Mouse (Mus musculus): ENCODE data around the gene Ctnna2. TPM values are rescaled to one million over a fixed set of nuclear protein-coding genes. Genes with fewer than 3 reads are reported as not detected.

Gene Ctnna2
- total RNA-seq, 1 experiment, result 0.22 TPM

GRCm38 (mm10) chr6:77724042-77724951 lies 255.2 kb downstream of the Ctnna2 start:
- H3K9ac ChIP-seq (ENCODE audit: insufficient read depth, low read depth, low read length, poor library complexity, severe bottlenecking), result no peak overlapping the region
- in situ Hi-C loops (cut with MboI; ENCODE audit: low sequenced_read_pairs in 2 of 2, unreplicated experiment in 2 of 2), result no loop called here

GRCm38 (mm10) chr6:77694093-77694492 lies 285.4 kb downstream of the Ctnna2 start:
- Histone ChIP-seq H3K4me3 (ENCODE audit: insufficient read depth in 1 of 2, low read depth in 1 of 2, low read length in 2 of 2, poor library complexity in 1 of 2, severe bottlenecking in 1 of 2) (no peak overlapping the region), H3K9me3 (ENCODE audit: control insufficient read depth, insufficient read depth, low read depth, low read length) (no peaks in the 10 kb centered on the region), H3K27ac (ENCODE audit: insufficient read depth, low read depth, low read length, poor library complexity, severe bottlenecking) (no peak overlapping the region), H3K36me3 (ENCODE audit: control insufficient read depth, insufficient read depth, low read length, poor library complexity, severe bottlenecking) (no peaks in the 10 kb centered on the region), H3K9ac (ENCODE audit: insufficient read depth, low read depth, low read length, poor library complexity, severe bottlenecking) (no peak overlapping the region), H3K4me1 (ENCODE audit: control insufficient read depth in 2 of 2, insufficient read depth in 2 of 2, low read length in 2 of 2, poor library complexity in 1 of 2) (no peaks in the 10 kb centered on the region)
- no peak for TF ChIP-seq ZC3H11A (IDR thresholded peaks at IDR 0.05; ENCODE audit: borderline replicate concordance, low read depth, low read length)
- TF ChIP-seq CHD2 (IDR thresholded peaks at IDR 0.05; ENCODE audit: low read depth, low read length), result no peak
- no peak for TF ChIP-seq HCFC1 (IDR thresholded peaks at IDR 0.05; ENCODE audit: borderline replicate concordance, insufficient read depth, low read length)
- no peak for TF ChIP-seq MAFK (IDR thresholded peaks at IDR 0.05; ENCODE audit: insufficient read depth, low read depth, low read length)
- no peak for TF ChIP-seq ZNF384 (IDR thresholded peaks at IDR 0.05; ENCODE audit: low read depth, low read length)
- no peak for DNase-seq (ENCODE audit: low read depth, low spot score)
- in situ Hi-C loops (cut with MboI; ENCODE audit: low sequenced_read_pairs in 2 of 2, unreplicated experiment in 2 of 2), result no loop called here

More at GRCm38 (mm10) chr6:77724042-77724951, 255.2 kb downstream of the Ctnna2 start:
- Histone ChIP-seq H3K4me1 (ENCODE audit: control insufficient read depth in 2 of 2, insufficient read depth in 2 of 2, low read length in 2 of 2, poor library complexity in 1 of 2) (no peaks in the 10 kb centered on the region), H3K27ac (ENCODE audit: insufficient read depth, low read depth, low read length, poor library complexity, severe bottlenecking) (no peak overlapping the region), H3K9me3 (ENCODE audit: control insufficient read depth, insufficient read depth, low read depth, low read length) (no peaks in the 10 kb centered on the region), H3K36me3 (ENCODE audit: control insufficient read depth, insufficient read depth, low read length, poor library complexity, severe bottlenecking) (no peaks in the 10 kb centered on the region), H3K4me3 (ENCODE audit: insufficient read depth in 1 of 2, low read depth in 1 of 2, low read length in 2 of 2, poor library complexity in 1 of 2, severe bottlenecking in 1 of 2) (no peak overlapping the region)
- TF ChIP-seq ZC3H11A (IDR thresholded peaks at IDR 0.05; ENCODE audit: borderline replicate concordance, low read depth, low read length), result no peak
- TF ChIP-seq CHD2 (IDR thresholded peaks at IDR 0.05; ENCODE audit: low read depth, low read length), result no peak
- TF ChIP-seq HCFC1 (IDR thresholded peaks at IDR 0.05; ENCODE audit: borderline replicate concordance, insufficient read depth, low read length), result no peak
- no peak for TF ChIP-seq MAFK (IDR thresholded peaks at IDR 0.05; ENCODE audit: insufficient read depth, low read depth, low read length)
- no peak for TF ChIP-seq ZNF384 (IDR thresholded peaks at IDR 0.05; ENCODE audit: low read depth, low read length)
- no peak for DNase-seq (ENCODE audit: low read depth, low spot score)

DNA sequence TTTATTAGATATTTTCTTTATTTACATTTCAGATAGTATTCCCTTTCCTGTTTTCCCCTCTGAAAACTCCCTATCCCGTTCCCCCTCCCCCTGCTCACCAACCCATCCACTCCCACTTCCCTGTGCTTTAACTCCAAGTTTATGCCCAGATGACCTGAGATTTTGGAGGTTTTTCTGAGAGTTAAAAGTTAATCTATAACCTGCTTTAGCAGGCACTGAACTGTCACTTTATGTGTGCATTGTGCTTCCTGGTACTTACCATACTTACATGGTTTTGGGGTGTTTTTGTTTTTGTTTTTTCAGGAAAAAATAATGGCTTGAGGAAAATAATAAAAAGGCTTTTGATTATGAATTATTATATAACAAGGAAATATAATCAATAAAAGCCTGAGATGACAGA lies 292.3 kb downstream of the Ctnna2 start:
- in situ Hi-C loops (cut with MboI; ENCODE audit: low sequenced_read_pairs in 2 of 2, unreplicated experiment in 2 of 2), result no loop called here

GRCm38 (mm10) chr6:77650127-77650526 lies 329.4 kb downstream of the Ctnna2 start:
- no peaks in the 10 kb centered on the region for H3K9me3 ChIP-seq (ENCODE audit: control insufficient read depth, insufficient read depth, low read depth, low read length)
- H3K36me3 ChIP-seq (ENCODE audit: control insufficient read depth, insufficient read depth, low read length, poor library complexity, severe bottlenecking), result no peaks in the 10 kb centered on the region
- no peak overlapping the region for H3K4me3 ChIP-seq (ENCODE audit: insufficient read depth in 1 of 2, low read depth in 1 of 2, low read length in 2 of 2, poor library complexity in 1 of 2, severe bottlenecking in 1 of 2)
- no peak overlapping the region for H3K9ac ChIP-seq (ENCODE audit: insufficient read depth, low read depth, low read length, poor library complexity, severe bottlenecking)
- DNase-seq (ENCODE audit: low read depth, low spot score), result peak; percentile 50
- no peak overlapping the region for H3K27ac ChIP-seq (ENCODE audit: insufficient read depth, low read depth, low read length, poor library complexity, severe bottlenecking)
- in situ Hi-C loops (cut with MboI; ENCODE audit: low sequenced_read_pairs in 2 of 2, unreplicated experiment in 2 of 2), result no loop called here
- H3K4me1 ChIP-seq (ENCODE audit: control insufficient read depth in 2 of 2, insufficient read depth in 2 of 2, low read length in 2 of 2, poor library complexity in 1 of 2), result no peaks in the 10 kb centered on the region
- TF ChIP-seq MAFK (IDR thresholded peaks at IDR 0.05; ENCODE audit: insufficient read depth, low read depth, low read length), result no peak
- no peak for TF ChIP-seq ZNF384 (IDR thresholded peaks at IDR 0.05; ENCODE audit: low read depth, low read length)
- no peak for TF ChIP-seq ZC3H11A (IDR thresholded peaks at IDR 0.05; ENCODE audit: borderline replicate concordance, low read depth, low read length)
- no peak for TF ChIP-seq HCFC1 (IDR thresholded peaks at IDR 0.05; ENCODE audit: borderline replicate concordance, insufficient read depth, low read length)
- no peak for TF ChIP-seq CHD2 (IDR thresholded peaks at IDR 0.05; ENCODE audit: low read depth, low read length)

More for the DNA sequence above, 292.3 kb downstream of the Ctnna2 start:
- no peak for TF ChIP-seq HCFC1 (IDR thresholded peaks at IDR 0.05; ENCODE audit: borderline replicate concordance, insufficient read depth, low read length)
- no peak for TF ChIP-seq MAFK (IDR thresholded peaks at IDR 0.05; ENCODE audit: insufficient read depth, low read depth, low read length)
- TF ChIP-seq ZNF384 (IDR thresholded peaks at IDR 0.05; ENCODE audit: low read depth, low read length), result no peak
- no peak for TF ChIP-seq ZC3H11A (IDR thresholded peaks at IDR 0.05; ENCODE audit: borderline replicate concordance, low read depth, low read length)
- no peak for TF ChIP-seq CHD2 (IDR thresholded peaks at IDR 0.05; ENCODE audit: low read depth, low read length)
- H3K9me3 ChIP-seq (ENCODE audit: control insufficient read depth, insufficient read depth, low read depth, low read length), result no peaks in the 10 kb centered on the region
- no peaks in the 10 kb centered on the region for H3K36me3 ChIP-seq (ENCODE audit: control insufficient read depth, insufficient read depth, low read length, poor library complexity, severe bottlenecking)
- no peak overlapping the region for H3K9ac ChIP-seq (ENCODE audit: insufficient read depth, low read depth, low read length, poor library complexity, severe bottlenecking)
- DNase-seq (ENCODE audit: low read depth, low spot score), result no peak
- H3K27ac ChIP-seq (ENCODE audit: insufficient read depth, low read depth, low read length, poor library complexity, severe bottlenecking), result no peak overlapping the region
- no peak overlapping the region for H3K4me3 ChIP-seq (ENCODE audit: insufficient read depth in 1 of 2, low read depth in 1 of 2, low read length in 2 of 2, poor library complexity in 1 of 2, severe bottlenecking in 1 of 2)
- no peaks in the 10 kb centered on the region for H3K4me1 ChIP-seq (ENCODE audit: control insufficient read depth in 2 of 2, insufficient read depth in 2 of 2, low read length in 2 of 2, poor library complexity in 1 of 2)

Measured in ES-E14 (cell line).